Mouse (Mus musculus): ENCODE data around the gene Otud4. TPM values are rescaled to one million over a fixed set of nuclear protein-coding genes. Genes with fewer than 3 reads are reported as not detected.

The Otud4 gene
- 10 to 100 TPM; 30.9 to 38.4 TPM for polyA plus RNA-seq (2017; shearing (Covaris generic))

DNA sequence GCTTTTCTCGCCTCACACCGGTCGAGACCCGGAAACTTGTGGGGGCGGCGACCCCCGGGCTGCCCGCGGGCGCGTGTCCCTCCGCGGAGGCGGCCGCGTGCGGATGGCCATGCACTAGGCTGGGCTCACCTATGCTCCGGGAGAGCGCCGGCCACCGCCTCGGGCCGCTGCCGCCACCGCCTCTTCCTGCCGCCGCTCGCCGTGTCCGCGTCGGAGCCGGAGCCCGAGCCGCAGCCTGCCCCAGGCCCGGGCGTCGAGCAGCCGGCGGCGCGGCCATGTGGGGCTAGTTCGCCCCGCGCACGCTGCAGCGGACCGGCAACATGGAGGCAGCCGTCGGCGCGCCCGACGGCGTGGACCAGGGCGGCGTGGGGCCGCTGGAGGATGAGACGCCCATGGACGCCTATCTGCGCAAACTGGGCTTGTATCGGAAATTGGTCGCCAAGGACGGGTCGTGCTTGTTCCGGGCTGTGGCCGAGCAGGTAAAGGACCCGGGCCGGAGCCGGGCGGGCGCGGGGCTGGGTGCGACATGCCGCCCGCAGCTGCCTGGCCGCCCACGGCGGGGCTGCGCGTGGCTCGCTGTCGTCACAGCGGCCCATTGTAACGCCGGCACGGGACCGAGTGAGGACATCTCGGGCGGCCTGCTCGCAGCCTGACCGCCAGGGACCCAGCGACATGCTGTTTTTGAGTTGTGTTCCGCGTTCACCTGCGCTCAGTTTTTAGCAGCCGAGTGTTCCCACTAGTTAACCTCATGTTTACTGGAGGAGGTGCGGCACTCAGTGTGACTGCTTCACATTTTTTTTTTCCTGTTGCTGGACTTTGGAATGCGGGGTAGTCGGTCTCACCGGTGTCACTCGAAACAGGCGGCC, at the start of gene Otud4:
Gene Otud4, plus strand, starts transcription at position 33 of the 866 bp plus-strand sequence.

DNA sequence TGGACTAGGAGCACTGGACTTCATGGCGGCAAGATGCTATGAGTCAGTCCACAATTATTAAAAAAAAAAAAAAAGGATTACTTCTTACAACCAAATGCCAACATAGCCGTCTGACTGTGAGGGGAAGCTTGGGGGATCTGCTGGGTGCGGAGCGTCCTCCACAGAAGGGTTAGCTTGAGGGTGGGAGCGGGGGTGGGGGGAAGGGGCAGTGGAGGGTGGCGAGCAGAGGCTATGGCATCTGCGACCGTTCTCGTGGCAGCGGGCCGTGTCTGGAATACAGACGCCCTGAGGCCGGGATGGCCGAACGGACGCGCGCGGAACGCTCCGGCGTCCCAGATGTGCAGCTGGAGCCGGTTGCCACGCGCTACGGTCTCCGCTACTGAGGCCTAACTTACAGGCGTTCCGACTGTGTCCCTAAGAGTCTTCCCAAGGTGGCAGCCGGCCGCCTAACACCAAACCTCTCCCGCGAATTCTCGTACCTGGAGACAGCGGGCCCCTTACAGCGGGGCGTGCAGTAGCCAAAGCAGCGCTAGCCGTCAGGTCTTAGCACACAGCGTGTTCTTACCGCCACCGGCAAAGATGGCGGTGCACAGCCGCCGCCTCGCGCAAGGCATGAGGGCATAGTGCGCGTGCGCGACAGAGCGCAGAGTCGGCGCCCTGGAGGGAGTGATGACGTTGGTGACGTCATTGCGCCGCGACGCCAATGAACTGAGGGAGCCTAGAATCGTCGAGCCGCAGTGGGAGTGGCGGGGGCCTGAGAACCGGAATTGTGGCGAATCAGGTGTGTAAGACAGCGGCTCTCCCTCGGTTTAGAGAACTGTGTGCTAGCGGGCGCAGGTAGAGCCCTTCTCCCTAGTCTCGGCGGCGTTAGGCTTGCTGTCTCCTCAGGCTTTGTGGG, 71.9 kb downstream of the Otud4 start, which contains the start of the genes Abce1 and Anapc10:
Gene Abce1, minus strand, starts transcription at position 677 of the 898 bp plus-strand sequence.
Gene Anapc10, plus strand, starts transcription at position 757 of the 898 bp plus-strand sequence.

Other genes starting within 250 kb of the Otud4 start
- 10 to 100 TPM; 11.5 to 20.5 TPM for gene Smad1, start 240.1 kb upstream of the Otud4 start, polyA plus RNA-seq (2017; shearing (Covaris generic))
- 10 to 100 TPM; 71.2 to 89.4 TPM for gene Abce1, start 72.1 kb downstream of the Otud4 start, polyA plus RNA-seq (2017; shearing (Covaris generic))
- gene Anapc10, start 72.2 kb downstream of the Otud4 start, polyA plus RNA-seq (2017; shearing (Covaris generic)): 10 to 100 TPM; 27.1 to 30.0 TPM